Mouse (Mus musculus) 3134 (cell line): ENCODE data around the gene Arhgap45.

ENCODE experiments used
- DNase-seq: peaks from one replicate; pipeline ENCODE4 v3.0.0-alpha.2; 2011; ENCODE audit warnings: low spot score; ENCODE audit not compliant: insufficient read length; ENCODE audit errors: extremely low read depth

The Arhgap45 gene

DNA sequence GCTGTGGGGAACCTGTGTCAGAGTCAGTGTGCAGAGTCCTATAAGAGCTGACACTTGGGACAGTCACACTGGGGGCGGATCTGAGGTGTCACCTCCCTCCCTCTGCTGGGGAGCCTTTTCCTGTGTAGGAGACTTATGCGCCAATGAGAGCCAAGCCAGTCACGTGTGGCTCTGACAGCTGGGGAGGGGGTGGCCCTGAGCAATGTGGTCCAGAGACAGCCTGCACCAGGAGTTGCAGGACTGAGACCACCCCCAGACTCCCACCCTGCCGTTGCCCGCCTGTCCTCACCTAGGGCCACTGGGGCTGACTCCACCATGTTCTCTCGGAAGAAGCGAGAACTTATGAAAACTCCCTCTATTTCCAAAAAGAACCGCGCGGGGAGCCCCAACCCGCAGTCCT, at the start of gene Arhgap45:
Arhgap45 (plus strand) TSS at position 143 of the 400 bp plus-strand sequence.
- no peak for DNase-seq

GRCm38 (mm10) chr10:79966886-79967400, 49.5 kb upstream of the Arhgap45 start:
- DNase-seq: no peak

DNA sequence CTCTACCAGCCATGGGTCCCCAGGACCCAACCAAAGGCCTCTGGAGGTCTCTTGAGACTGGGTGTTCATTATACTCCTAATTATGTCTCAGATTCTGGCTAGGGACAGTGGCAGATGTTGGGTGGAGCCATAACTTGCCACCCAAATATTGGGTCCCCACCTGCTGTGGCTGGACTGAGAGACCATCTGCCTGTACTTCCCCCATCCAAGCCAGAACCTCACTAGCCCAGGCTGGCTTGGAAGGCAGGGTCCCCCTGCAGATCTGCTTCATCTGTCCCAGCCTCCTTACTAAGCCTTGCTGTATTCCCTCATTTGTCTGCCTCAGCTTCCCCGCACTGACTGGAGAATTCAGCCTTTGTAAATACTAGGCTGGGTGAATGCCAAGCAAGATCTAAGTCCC, 48.3 kb upstream of the Arhgap45 start:
- no peak for DNase-seq

DNA sequence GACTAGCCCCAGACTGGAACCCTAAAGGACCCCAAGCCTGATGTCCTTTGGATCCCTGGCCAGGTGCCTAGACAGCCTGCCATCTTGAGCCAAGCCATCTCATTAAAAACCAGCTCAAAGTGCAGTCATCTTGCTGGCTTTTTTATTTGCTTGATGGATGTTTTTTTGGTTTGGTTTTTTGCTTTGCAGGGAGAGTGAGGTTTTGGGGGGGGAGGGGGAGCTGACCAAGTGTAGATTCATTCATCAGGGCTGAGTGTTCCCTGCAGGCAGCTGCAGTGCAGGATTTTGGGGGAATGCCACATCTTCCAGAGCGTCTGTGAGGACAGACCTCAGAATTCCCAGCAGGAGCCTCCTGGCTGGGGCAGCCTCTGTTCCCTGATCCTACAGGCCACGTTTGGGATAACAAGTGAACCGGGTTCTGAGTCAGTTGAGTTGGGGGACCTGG, 47.3 kb upstream of the Arhgap45 start:
- DNase-seq: no peak

- no peak for DNase-seq
Observed at GRCm38 (mm10) chr10:79970415-79971182, 45.9 kb upstream of the Arhgap45 start, which contains the start of gene Grin3b. Gene Grin3b (plus strand): TSS chr10:79970715.

GRCm38 (mm10) chr10:79971183-79971497, 45.3 kb upstream of the Arhgap45 start:
- no peak for DNase-seq

DNA sequence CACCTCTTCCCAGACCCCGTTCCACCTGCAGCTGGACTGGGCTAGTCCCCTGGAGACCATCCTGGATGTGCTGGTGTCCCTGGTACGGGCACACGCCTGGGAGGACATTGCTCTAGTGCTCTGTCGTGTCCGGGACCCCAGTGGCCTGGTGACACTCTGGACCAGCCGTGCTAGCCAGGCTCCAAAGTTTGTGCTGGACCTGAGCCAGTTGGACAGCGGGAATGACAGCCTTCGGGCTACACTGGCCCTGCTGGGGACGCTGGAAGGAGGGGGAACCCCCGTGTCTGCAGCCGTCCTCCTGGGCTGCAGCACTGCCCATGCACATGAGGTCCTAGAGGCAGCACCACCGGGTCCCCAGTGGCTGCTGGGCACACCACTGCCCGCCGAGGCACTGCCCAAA, 43.6 kb upstream of the Arhgap45 start:
- DNase-seq: no peak

DNA sequence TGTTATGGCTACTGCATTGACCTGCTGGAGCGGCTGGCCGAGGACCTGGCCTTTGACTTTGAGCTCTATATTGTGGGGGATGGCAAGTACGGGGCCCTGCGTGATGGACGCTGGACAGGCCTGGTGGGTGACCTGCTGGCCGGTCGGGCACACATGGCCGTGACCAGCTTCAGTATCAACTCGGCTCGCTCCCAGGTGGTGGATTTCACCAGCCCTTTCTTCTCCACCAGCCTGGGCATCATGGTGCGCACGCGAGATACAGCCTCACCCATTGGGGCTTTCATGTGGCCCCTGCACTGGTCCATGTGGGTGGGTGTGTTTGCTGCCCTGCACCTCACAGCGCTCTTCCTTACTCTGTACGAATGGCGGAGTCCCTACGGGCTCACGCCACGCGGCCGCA, 42.4 kb upstream of the Arhgap45 start:
- DNase-seq: no peak

- no peak for DNase-seq
Observed at GRCm38 (mm10) chr10:79974668-79975067, 41.8 kb upstream of the Arhgap45 start.

DNA sequence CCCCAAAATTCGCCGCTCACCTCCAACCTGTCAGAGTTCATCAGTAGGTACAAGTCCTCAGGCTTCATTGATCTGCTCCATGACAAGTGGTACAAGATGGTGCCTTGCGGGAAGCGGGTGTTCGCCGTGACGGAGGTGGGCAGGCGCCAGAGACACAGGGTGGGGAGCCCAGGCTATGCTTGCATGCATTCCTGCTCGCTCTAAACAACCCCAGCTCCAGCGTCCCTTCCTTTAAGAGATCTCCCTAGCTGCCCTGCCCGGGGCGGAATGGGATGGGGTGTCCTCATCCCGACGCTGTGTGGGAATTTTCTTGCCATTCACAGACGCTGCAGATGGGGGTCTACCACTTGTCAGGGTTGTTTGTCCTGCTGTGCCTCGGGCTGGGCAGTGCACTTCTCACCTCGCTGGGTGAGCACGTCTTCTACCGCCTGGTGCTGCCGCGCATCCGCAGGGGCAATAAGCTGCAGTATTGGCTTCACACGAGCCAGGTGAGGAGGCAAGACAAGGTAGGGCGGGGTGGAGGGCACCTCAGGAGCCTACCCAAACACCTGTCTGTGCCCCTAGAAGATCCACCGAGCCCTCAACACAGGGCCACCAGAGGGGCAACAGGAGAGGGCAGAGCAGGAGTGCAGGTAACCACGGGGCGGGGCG, 40.3 kb upstream of the Arhgap45 start:
- DNase-seq: no peak

DNA sequence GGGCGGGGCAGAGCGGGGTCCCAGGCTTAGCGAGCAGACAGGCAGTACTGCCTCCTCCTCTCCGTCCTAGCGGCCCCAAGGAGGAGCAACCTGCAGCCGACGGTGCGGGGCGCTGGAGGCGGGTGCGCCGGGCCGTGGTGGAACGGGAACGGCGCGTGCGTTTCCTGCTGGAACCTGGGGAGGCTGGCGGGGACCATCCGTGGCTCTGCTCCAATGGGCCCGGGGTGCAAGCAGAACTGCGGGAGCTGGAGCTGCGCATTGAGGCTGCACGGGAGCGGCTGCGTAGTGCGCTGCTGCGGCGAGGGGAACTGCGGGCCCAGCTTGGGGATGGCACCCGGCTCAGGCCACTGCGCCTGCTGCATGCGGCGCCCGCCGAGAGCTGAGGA, 39.7 kb upstream of the Arhgap45 start:
- DNase-seq: no peak

- no peak for DNase-seq
Observed at GRCm38 (mm10) chr10:79977324-79977723, 39.1 kb upstream of the Arhgap45 start.

- no peak for DNase-seq
Observed at GRCm38 (mm10) chr10:79978061-79978460, 38.4 kb upstream of the Arhgap45 start.

DNA sequence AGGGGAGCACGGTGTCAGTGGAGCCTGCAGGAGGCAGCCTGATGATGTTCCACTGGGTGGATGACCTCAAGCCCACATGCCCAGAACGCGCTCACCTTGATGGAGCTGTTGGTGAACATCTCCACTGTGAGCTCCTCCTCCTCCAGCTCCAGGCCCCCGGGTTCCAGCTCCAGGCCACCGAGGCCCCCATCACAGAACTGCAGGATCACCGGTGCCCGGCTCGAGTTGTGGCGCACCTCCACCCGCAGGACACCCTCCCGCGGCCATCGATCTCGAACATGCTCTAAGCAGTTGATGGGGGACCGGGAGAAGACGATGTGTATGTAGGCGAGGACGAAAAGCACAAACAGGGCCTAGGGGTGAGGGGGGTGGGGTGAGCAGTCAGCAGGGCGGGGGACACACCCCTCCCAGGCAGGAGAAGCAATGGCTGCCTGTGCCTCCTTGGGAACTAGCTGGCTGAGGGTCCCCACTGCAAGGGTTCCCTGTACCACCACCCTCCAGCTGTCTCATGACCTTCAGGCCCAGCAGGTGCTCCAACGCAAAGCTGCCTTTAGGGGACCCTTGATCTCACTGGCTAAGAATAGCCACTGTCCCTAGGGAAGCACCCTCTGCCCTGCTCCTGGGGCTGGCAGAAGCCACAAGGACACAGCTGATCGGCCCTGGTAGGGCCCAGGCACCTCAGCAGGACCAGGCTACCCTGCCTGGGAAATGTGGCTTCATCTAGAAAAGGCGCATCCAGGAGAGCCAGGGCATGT, 36.9 kb upstream of the Arhgap45 start:
- no peak for DNase-seq

DNA sequence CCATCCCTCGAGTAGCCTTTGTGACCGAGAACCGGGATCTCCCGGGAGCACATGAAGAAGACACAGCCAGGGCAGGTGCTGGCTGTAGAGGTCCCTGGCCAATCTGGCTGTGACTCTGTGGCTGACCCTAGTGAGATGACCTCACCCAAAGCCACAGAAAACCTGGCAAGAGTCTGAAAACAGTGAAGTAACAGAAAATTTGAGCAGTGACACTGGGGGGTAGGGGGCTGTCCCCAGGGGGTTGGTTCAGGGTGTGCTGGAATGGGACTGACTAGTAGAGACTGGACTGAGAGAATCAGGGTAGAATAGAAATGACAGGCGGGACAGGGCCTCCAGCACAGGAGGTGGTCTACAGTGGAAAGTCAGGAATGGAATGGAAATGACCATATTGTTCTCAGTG, 33.2 kb upstream of the Arhgap45 start:
- no peak for DNase-seq

- DNase-seq: peak; percentile 70
Observed at GRCm38 (mm10) chr10:79983670-79984069, 32.8 kb upstream of the Arhgap45 start.

GRCm38 (mm10) chr10:79984195-79984816, 32.1 kb upstream of the Arhgap45 start, which contains the start of gene Tmem259:
Gene Tmem259 (minus strand): TSS chr10:79984330.
- DNase-seq: peak; percentile 82

DNA sequence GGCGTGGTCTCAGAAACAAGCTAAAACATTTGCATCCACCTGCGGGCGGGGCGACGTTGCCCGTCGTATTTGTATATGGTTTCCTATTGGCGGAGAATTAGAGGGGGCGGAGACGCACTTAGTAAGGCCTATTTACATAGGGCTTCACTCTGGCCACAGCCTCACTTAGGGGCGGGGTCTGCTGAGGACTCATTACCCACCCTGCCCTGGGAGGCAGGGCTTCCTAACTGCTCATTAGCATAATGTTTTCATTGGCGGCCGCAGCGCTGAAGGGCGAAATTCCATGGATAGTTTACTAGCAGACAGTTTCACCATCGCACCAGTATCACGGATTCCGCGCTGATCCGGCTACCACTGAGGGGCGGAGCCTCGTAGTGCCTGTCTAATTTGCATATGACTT, 31.6 kb upstream of the Arhgap45 start:
- peak; percentile 94 for DNase-seq

DNA sequence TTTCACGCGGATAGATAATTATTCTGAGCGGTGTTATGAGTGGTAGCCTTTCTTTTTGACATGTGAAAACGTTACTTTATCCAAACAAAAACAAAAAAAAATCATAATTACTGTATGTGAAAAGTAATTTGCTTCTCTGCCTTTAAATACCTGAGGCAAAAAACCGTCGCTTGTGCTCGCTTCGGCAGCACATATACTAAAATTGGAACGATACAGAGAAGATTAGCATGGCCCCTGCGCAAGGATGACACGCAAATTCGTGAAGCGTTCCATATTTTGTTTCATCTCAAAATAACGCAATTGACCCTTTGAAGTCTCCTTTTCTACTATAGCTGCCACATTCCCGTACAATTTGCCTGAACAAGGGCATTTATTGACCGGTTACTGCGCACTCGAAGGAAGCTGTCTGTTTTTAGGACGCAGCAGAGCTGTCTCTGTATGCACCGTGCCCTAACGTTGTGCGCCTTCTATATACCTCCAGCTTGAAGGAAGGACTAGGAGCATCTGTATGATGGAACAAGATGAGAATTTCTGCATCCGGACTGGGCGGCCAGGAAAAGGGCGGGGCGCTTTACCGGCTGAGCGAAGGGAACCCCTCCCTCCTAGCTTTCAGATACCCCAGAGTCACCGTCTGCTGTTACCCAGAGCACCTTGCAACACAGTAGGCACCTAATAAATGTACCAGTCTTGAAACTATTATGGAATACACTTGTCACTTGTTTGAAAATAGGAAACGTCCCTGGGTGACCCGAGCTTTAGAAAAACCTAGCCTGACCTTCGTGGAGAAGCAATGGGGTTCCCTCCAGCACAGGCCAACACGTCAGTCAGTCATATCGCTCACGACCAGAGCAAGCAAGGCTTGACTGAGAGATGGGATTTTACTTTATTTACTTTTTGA, 30.9 kb upstream of the Arhgap45 start:
- peak; percentile 78 for DNase-seq
